Mouse (Mus musculus): Measurements from ENCODE around the gene Glis3.

The Glis3 gene

DNA sequence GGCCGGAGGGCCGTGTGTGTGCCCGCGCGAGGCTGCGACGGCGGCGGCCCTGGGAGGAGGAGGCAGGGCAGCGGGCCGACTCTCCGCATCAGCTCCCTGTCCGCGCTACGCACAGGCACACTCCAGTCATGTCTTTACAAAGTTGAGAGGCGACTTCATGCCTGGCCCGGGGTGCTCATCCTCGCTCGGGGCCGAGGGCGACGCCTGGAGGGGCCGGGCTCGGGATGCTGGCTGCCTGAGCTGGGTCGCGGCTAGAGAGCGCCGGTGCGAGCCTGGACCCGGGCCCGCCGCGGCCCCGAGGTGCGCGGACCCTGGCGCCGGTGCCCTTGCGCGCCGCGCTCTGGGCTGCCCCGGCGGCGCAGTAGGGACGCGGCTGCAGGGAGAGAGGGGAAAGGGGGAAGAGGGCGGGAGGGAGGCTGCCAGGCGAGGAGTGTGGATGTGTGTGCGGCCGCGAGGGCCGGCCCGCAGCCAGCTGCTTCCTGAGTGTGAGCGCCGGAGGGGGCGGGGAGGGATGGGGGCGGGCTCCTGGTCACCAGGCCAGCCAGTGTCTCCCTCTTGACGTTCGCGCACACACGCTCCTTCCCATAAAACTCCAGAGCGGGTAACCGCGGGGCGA, at the start of gene Glis3:
Gene Glis3, minus strand, starts transcription at position 302 of the 616 bp plus-strand sequence.
- in situ Hi-C loops (cut with MboI; ENCODE audit: unreplicated experiment in 2 of 2): no loop called here

DNA sequence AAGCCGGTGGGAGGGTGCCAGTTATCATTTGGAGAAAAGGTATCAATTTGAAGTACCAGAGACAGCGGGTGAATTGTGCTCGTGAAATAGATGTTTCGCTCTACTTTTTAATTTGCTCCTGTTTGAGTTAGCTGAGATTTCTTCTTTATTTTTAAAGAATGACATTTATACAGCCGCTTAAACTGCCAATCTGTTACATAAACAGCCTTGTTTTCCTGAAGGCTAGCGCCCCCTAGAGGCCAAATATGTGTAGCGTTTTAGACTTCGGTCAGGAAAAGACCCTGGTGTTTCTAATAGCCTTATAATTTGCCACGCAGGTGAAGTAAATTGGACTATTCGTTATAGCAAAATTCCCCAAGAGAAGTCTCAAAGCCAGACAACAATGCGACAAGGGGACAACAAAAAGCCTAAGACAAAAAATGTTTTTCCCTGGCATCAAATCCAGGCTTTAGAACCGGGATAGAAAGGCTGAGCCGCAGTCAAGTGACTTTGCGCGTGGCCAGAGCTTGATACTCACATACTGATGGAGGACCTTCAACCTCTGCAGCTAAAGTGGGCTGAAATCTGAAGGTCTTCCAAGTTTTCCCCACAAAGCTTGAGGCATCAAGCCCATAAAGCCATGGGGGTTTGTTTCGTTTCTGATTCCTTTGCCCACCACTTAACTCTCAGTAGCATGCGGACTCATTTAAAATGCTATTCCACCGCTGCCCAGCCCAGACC, 46.4 kb upstream of the Glis3 start:
- in situ Hi-C loops (cut with MboI; ENCODE audit: unreplicated experiment in 2 of 2): no loop called here

DNA sequence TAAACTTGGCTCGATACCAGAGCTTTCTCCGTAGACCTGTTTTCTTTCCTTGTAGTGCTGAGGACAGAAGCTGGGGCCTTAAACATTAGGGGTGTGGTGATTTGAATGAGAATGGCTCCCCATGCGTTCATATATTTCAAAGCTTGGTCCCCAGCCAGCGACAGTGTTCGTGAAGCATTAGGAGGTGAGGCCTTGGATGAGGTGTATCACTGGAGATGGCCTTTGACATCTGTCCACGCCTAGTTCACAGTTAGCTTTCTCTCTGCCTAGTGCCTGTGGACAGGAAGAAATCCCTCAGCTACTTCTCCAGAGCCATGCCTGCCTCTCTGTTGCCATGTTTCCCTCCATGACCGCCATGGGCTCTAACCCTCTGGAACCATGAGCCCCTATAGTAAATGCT, 44.8 kb upstream of the Glis3 start:
- in situ Hi-C loops (cut with MboI; ENCODE audit: unreplicated experiment in 2 of 2): no loop called here

DNA sequence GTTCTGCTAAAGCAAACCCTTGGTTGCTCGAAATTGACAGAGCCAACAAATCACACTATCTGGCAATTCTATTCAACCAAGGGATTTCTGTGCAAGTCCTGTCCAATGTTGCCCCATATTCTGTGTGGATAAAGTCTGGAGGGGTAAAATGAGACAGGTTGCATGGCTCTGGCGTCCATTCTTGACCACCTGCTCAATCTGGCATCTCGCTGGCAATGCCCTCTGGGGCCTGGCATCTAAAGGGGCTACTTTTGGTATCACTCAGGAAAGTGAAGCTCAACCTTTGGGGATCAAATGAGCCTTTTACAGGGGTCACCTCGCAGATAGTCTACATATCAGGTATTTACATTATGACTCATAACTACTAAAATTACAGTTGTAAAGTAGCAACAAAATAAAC, 42.7 kb upstream of the Glis3 start:
- in situ Hi-C loops (cut with MboI; ENCODE audit: unreplicated experiment in 2 of 2): no loop called here

DNA sequence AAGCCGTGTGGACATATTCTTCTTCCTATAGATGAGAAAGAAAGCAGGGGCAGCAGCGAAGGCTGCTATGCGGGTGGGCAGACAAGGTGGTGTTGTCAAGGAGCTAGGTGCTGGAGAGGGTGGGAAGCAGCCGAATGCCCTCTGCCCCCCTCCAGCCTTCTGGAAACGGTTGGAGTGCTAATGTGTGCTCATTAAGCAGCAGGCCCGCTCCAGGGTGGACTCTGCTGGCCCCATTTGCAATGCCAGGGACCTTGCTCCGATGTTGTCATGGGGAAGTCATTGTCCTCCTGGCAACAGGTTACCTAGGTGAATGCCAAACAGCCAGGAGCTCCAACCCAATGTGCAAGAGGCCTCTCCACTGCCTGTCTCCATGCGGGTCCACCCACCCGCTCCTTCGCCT, 42.0 kb upstream of the Glis3 start:
- in situ Hi-C loops (cut with MboI; ENCODE audit: unreplicated experiment in 2 of 2): no loop called here

DNA sequence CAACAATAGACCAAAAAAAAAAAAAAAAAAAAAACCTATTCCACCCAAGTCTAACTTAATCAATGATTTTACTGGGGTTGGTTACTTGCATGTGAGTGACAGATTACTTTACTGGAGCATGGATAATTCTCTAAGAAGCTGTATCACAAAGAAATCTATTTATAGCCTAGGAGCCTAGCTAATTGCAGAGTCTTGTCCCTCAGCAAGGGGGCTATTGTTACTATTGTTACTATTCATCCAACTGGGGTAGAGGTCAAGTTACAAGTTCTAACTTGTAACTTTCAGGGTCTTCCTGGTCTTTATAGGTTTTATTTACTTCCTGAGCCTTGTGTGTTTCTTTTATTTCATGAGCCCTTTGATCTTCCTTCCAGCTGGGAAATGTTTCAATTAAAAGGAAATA, 40.1 kb upstream of the Glis3 start:
- in situ Hi-C loops (cut with MboI; ENCODE audit: unreplicated experiment in 2 of 2): no loop called here

GRCm38 (mm10) chr19:28714674-28715073, 34.8 kb upstream of the Glis3 start:
- in situ Hi-C loops (cut with MboI; ENCODE audit: unreplicated experiment in 2 of 2): no loop called here

DNA sequence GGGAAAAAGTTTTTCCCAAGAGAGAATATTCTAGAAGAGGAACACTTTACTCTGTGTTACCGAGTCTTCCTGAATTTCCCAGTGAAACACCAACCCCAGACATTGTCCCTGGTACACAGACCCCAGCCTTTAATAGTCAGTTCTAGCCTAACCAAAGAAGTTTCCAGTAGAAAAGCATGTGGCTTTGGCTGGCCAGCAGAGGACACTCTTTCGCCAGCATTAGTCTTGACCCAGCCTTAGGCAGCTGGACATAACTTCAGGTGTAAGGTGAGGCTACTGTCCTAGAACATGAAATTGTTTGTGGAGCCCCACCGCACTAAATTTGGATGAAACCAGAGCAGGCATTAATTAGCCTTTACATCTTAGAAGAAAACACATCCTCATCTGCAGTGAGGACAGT, 17.8 kb upstream of the Glis3 start:
- in situ Hi-C loops (cut with MboI; ENCODE audit: unreplicated experiment in 2 of 2): no loop called here

GRCm38 (mm10) chr19:28686398-28686797, 6.5 kb upstream of the Glis3 start:
- in situ Hi-C loops (cut with MboI; ENCODE audit: unreplicated experiment in 2 of 2): no loop called here

GRCm38 (mm10) chr19:28685484-28685883, 5.6 kb upstream of the Glis3 start:
- in situ Hi-C loops (cut with MboI; ENCODE audit: unreplicated experiment in 2 of 2): no loop called here

DNA sequence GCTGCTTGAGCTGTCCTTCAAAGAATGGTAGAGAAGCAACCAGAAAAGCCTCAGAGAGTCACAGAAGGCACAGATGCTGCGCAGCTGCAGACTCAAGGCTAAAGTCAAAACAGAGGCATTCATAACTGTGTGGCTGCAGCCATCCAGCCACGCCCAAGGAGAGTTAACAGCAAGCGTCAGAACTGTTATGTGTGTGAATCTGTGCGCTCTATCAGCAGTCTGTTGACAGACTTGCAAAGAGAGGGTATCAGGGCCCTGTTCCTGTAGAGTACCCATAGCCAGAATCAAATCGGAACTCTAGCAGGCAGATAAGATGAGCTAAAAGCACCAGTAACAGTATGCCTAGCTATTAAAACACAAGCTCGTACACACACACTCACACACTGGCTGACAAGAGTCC, 4.5 kb upstream of the Glis3 start:
- in situ Hi-C loops (cut with MboI; ENCODE audit: unreplicated experiment in 2 of 2): no loop called here

DNA sequence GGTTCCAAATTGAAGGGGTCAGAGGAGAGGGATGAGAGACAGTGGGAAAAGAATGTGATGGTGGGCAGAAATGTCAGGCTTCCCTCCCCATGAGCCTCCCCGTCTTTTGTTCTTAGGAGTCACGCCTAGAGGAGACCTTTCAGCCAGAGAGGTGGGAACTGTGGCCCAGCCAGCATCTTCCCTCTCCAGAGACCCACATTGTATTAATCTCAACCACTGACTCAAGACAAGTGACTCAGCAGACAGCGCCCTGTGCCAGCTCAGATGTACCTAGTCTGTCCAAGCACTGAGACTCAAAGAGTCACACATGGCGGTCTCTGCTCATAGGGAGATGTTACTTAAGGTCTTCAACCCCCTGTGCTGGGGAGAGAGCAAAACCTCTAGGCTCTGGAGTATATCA, 3.5 kb upstream of the Glis3 start:
- in situ Hi-C loops (cut with MboI; ENCODE audit: unreplicated experiment in 2 of 2): no loop called here

DNA sequence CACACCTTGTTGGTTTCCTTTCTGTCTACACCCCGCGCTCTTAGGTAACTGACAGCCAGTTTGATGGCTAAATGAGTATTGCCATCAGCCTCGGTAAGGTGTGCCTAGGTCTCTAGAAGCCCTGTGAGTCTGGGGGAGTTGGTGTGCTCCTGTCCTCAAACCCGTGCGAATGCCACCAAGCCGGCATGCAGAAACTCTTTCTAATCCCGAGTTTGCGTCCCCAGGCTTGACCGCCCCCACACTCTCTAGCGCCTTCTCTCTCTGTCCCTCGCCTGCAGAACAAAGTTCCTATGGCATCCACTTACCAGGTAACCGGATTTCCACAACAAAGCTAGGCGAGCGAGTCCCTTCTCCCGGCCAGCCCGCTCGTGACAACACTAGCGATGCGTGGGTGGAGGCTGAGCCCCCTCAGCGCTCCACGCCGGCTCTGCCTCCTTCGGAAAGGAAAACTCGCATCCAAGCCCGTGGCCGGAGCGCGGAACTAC, 544 bp downstream of the Glis3 start:
- in situ Hi-C loops (cut with MboI; ENCODE audit: unreplicated experiment in 2 of 2): no loop called here

- in situ Hi-C loops (cut with MboI; ENCODE audit: unreplicated experiment in 2 of 2): no loop called here
Measured at GRCm38 (mm10) chr19:28678646-28679270, 1.1 kb downstream of the Glis3 start.

DNA sequence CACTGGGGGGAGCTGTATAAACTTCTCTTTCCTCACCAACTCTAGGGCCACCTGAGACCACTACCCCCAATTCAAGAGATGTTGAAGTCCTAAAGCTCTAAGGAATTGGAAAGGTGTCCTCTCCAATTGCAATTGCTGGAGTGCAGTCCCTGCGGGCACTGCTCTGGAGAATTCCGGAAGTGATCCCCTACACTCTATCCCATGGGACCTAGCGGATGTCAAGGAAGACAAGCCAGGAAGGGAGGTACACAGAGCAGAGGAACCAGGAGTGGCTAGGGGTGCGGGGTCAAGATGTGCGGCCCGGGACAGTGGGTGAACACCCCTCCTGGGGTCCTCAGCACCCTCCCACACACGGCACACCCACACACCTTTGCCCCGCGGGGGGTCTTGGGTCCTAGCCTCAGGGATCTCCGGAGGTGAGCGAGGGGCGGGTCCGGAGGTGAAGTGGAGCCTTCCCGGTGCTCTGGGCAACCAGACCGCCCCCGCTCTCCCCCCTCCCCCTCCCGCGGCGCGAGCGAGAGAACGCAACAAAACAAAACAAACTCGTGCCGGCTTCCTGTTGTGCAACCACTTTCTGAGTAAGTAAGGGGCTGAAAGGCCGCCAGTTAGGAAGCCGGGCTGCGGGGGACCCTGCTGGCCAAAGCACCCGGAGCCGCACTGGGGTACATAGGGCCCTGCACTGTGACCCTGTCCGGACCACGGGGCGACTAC, 2.0 kb downstream of the Glis3 start:
- in situ Hi-C loops (cut with MboI; ENCODE audit: unreplicated experiment in 2 of 2): no loop called here

DNA sequence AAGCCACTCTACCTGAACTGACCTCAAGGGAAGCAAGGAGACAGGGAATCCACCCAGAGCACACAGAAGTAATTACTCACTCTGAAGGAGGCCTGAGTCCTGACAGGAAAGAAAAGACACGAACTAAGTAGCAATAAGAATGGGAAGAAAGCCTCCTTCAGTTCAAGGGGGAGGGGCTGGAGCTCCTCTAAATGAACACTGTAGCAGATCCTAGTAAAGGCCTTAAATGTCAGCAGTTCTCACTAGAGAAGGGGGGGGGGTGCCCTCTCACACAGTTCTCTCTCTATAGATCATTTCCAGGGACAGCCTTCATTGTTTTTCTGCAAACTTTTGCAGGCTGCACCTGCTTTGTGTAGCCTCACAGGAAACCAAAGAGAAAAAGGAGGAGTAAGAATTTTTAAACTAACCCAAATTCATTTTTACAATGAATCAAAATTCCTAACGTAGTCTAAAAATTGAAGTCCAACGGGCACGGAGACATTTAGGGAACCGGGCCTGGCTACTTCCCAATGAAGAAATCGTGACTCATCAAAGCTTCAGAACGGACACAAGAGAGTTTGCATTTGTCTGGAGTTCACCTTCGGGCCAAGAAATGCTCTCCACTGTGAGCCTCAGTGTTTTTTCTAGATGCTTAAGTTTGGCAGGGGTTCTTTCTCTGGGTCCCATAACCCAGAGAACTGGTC, 2.7 kb downstream of the Glis3 start:
- in situ Hi-C loops (cut with MboI; ENCODE audit: unreplicated experiment in 2 of 2): no loop called here

DNA sequence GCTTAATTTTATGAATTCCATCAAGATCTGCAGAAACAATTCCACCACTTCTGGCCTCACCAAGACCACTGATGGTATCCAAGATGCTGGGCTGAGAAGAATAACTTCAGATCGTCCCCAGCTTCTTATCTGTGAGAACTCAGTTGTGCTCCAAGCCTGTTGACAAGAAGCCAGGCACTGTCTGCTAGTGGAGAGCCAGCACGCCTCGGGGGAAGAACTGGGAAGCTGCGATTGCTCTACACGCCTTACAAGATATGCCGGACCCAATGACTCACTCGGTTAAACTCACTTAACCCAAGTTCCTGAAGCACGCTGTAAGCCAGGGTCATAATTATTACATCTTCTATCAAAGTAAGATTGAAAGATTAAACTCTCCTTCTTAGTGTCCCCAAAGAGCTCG, 16.1 kb downstream of the Glis3 start:
- in situ Hi-C loops (cut with MboI; ENCODE audit: unreplicated experiment in 2 of 2): no loop called here

GRCm38 (mm10) chr19:28663148-28663547, 16.7 kb downstream of the Glis3 start:
- in situ Hi-C loops (cut with MboI; ENCODE audit: unreplicated experiment in 2 of 2): no loop called here

DNA sequence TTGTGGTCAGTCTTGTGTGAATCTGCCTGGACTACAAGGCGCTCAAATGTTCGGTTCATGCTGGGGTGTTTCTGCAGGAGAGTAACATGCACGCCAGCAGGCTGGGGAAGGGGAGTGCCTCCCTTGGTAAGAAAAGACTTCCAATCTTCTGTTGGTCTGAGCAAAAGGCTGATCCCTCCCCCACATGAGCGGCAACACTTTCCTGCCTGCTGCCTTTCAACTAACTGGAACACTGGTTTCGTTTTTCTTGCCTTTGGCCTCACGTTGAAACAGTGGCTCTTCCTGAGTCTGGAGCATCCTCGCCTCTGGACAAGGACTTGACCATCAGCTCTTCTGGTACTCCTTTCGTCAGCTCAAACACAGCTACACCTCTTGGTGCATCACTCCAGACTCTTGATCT, 17.4 kb downstream of the Glis3 start:
- in situ Hi-C loops (cut with MboI; ENCODE audit: unreplicated experiment in 2 of 2): no loop called here

GRCm38 (mm10) chr19:28660912-28661311, 19.0 kb downstream of the Glis3 start:
- in situ Hi-C loops (cut with MboI; ENCODE audit: unreplicated experiment in 2 of 2): no loop called here

DNA sequence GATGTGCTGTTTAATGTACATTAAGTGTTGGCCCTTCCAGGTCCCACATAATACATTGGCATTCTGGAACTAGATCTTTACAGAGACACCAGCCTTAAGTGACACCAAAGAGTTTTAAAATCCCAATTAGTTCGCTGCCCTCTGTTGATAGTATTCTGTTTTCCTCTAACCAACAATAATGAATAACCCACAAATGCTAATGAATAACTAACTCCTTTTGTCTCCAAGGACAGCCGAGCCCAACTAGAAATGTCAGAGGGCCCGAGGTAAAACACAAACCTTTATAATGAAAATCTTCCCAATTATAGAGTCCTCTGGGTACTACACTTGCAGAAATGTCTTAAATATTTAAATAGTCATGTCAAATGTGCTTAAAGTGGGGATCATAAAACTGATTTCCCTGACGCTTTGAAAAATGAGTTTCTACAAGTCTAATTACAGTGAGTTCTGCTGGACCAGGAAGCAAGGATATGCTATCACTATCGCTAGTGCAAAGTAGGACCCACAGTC, 22.1 kb downstream of the Glis3 start:
- in situ Hi-C loops (cut with MboI; ENCODE audit: unreplicated experiment in 2 of 2): no loop called here
